Mouse (Mus musculus): Measurements from ENCODE around the gene Nuak1. TPM values are rescaled to one million over a fixed set of nuclear protein-coding genes. Genes with fewer than 3 reads are reported as not detected.

The Nuak1 gene
- polyA plus RNA-seq, 1 experiment, result 25.9 TPM

- Histone ChIP-seq H3K27me3 (ENCODE audit: control insufficient read depth, insufficient read depth, low read length, poor library complexity, severe bottlenecking) (no peaks in the 10 kb centered on the region), H3K4me1 (ENCODE audit: control insufficient read depth, insufficient read depth, low read length) (no peaks in the 10 kb centered on the region), H3K9ac (ENCODE audit: low read depth, poor library complexity, severe bottlenecking) (no peak overlapping the region), H3K27ac (ENCODE audit: insufficient read depth, low read length) (no peak overlapping the region), H3K9me3 (replicated peaks; ENCODE audit: control insufficient read depth, insufficient read depth, low read length, poor library complexity, severe bottlenecking) (no peaks in the 10 kb centered on the region), H3K4me3 (ENCODE audit: low read depth, low read length) (no peak overlapping the region), H3K36me3 (ENCODE audit: control insufficient read depth, insufficient read depth, low read length, poor library complexity, severe bottlenecking) (no peaks in the 10 kb centered on the region)
- TF ChIP-seq CTCF (IDR thresholded peaks at IDR 0.05; ENCODE audit: low read depth, low read length) (no peak), POLR2A (IDR thresholded peaks at IDR 0.05; ENCODE audit: insufficient read depth, low read length) (no peak), EP300 (IDR thresholded peaks at IDR 0.05; ENCODE audit: insufficient read depth, low read depth, low read length) (no peak)
Observed at GRCm38 (mm10) chr10:84437166-84438048, 3.0 kb downstream of the Nuak1 start.

DNA sequence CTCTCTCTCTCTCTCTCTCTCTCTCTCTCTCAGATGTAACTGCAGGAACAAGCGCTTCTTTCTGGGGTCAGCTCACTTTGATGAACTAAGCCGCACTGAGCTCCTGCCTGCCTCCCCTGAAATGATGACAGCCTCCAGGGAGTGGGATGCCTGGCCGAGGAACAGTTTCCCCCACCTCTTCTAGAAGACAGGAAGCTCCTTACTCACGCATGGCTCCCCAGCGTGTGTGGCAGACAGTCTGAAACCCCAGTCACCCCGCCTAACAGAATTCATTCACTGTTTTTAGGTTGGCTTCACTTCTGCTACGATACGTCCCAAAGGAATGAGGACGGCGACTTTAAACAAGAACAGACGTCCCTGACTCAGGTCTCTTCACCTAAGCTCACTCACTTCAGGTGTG is 4.5 kb downstream of the Nuak1 start:
- TF ChIP-seq CTCF (IDR thresholded peaks at IDR 0.05; ENCODE audit: low read depth, low read length) (no peak), POLR2A (IDR thresholded peaks at IDR 0.05; ENCODE audit: insufficient read depth, low read length) (no peak), EP300 (IDR thresholded peaks at IDR 0.05; ENCODE audit: insufficient read depth, low read depth, low read length) (no peak)

DNA sequence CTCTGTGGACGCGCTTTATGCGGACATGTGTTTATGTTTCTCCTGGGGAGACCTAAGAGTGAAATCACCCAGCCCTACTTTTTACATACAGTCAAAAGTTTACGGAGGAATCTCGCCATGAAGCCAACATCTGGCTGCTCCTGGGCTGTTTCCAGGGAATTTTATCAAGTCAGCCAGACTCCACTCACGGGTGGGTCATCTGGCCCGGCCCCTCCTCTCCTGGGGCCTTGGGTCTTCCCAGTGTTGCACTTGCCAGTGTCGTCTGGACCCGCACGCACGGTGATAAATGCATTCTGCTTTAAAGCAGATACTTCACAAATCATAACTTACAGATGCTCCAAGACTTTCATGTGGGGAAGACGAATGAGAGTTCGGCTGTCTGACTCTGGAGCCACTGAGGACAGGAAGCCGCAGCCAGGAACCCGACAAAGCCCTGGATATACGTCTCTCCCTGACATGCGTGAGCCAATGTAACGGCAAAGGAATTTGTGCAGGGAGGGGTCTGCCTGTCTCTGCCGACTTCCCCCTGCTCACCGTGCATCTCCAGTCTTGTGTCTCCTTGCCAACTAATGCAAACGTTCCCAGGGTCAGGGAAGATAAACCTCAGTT is 7.1 kb downstream of the Nuak1 start:
- TF ChIP-seq POLR2A (IDR thresholded peaks at IDR 0.05; ENCODE audit: insufficient read depth, low read length) (no peak), EP300 (IDR thresholded peaks at IDR 0.05; ENCODE audit: insufficient read depth, low read depth, low read length) (no peak), CTCF (IDR thresholded peaks at IDR 0.05; ENCODE audit: low read depth, low read length) (no peak)
- no peaks in the 10 kb centered on the region for H3K36me3 ChIP-seq (ENCODE audit: control insufficient read depth, insufficient read depth, low read length, poor library complexity, severe bottlenecking)
- H3K27ac ChIP-seq (ENCODE audit: insufficient read depth, low read length), result no peak overlapping the region

More for the DNA sequence above, 4.5 kb downstream of the Nuak1 start:
- H3K9ac ChIP-seq (ENCODE audit: low read depth, poor library complexity, severe bottlenecking), result no peak overlapping the region
- H3K27ac ChIP-seq (ENCODE audit: insufficient read depth, low read length), result no peak overlapping the region
- no peak overlapping the region for H3K4me3 ChIP-seq (ENCODE audit: low read depth, low read length)
- H3K9me3 ChIP-seq (replicated peaks; ENCODE audit: control insufficient read depth, insufficient read depth, low read length, poor library complexity, severe bottlenecking), result no peaks in the 10 kb centered on the region
- no peaks in the 10 kb centered on the region for H3K36me3 ChIP-seq (ENCODE audit: control insufficient read depth, insufficient read depth, low read length, poor library complexity, severe bottlenecking)
- H3K4me1 ChIP-seq (ENCODE audit: control insufficient read depth, insufficient read depth, low read length), result no peaks in the 10 kb centered on the region
- H3K27me3 ChIP-seq (ENCODE audit: control insufficient read depth, insufficient read depth, low read length, poor library complexity, severe bottlenecking), result no peaks in the 10 kb centered on the region

DNA sequence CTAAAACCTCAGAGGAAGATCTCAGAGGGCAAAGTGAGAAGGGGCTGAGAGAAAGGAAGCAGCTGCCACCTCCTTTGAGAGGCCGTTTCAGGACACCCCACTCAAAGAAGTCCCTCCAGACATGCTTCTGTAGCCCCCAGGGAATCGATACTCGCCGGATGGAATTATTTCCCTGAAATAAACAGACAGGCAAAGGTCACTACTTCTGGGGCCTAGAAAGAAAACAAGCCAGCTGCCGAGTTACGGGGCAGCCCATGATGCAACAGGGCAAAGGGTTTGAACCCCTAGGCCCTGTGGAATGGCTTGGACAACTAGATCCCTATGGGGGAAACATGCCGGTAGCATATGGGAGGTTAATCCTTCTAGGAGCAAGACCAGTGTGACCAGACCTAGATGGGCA is 16.0 kb downstream of the Nuak1 start:
- TF ChIP-seq POLR2A (IDR thresholded peaks at IDR 0.05; ENCODE audit: insufficient read depth, low read length) (no peak), EP300 (IDR thresholded peaks at IDR 0.05; ENCODE audit: insufficient read depth, low read depth, low read length) (no peak), CTCF (IDR thresholded peaks at IDR 0.05; ENCODE audit: low read depth, low read length) (no peak)
- Histone ChIP-seq H3K9me3 (replicated peaks; ENCODE audit: control insufficient read depth, insufficient read depth, low read length, poor library complexity, severe bottlenecking) (no peaks in the 10 kb centered on the region), H3K9ac (ENCODE audit: low read depth, poor library complexity, severe bottlenecking) (no peak overlapping the region), H3K4me1 (ENCODE audit: control insufficient read depth, insufficient read depth, low read length) (no peaks in the 10 kb centered on the region), H3K4me3 (ENCODE audit: low read depth, low read length) (no peak overlapping the region), H3K27me3 (ENCODE audit: control insufficient read depth, insufficient read depth, low read length, poor library complexity, severe bottlenecking) (no peaks in the 10 kb centered on the region), H3K36me3 (ENCODE audit: control insufficient read depth, insufficient read depth, low read length, poor library complexity, severe bottlenecking) (no peaks in the 10 kb centered on the region), H3K27ac (ENCODE audit: insufficient read depth, low read length) (no peak overlapping the region)

More for the DNA sequence above, 7.1 kb downstream of the Nuak1 start:
- Histone ChIP-seq H3K4me3 (ENCODE audit: low read depth, low read length) (no peak overlapping the region), H3K27me3 (ENCODE audit: control insufficient read depth, insufficient read depth, low read length, poor library complexity, severe bottlenecking) (no peaks in the 10 kb centered on the region), H3K4me1 (ENCODE audit: control insufficient read depth, insufficient read depth, low read length) (no peaks in the 10 kb centered on the region), H3K9ac (ENCODE audit: low read depth, poor library complexity, severe bottlenecking) (no peak overlapping the region), H3K9me3 (replicated peaks; ENCODE audit: control insufficient read depth, insufficient read depth, low read length, poor library complexity, severe bottlenecking) (no peaks in the 10 kb centered on the region)

- Histone ChIP-seq H3K9ac (ENCODE audit: low read depth, poor library complexity, severe bottlenecking) (no peak overlapping the region), H3K36me3 (ENCODE audit: control insufficient read depth, insufficient read depth, low read length, poor library complexity, severe bottlenecking) (no peaks in the 10 kb centered on the region), H3K27me3 (ENCODE audit: control insufficient read depth, insufficient read depth, low read length, poor library complexity, severe bottlenecking) (no peaks in the 10 kb centered on the region), H3K4me3 (ENCODE audit: low read depth, low read length) (no peak overlapping the region), H3K9me3 (replicated peaks; ENCODE audit: control insufficient read depth, insufficient read depth, low read length, poor library complexity, severe bottlenecking) (no peaks in the 10 kb centered on the region), H3K27ac (ENCODE audit: insufficient read depth, low read length) (no peak overlapping the region), H3K4me1 (ENCODE audit: control insufficient read depth, insufficient read depth, low read length) (peaks cover 4% of the 10 kb centered on the region)
- TF ChIP-seq CTCF (IDR thresholded peaks at IDR 0.05; ENCODE audit: low read depth, low read length) (no peak), EP300 (IDR thresholded peaks at IDR 0.05; ENCODE audit: insufficient read depth, low read depth, low read length) (no peak)
Observed at GRCm38 (mm10) chr10:84423903-84424302, 16.5 kb downstream of the Nuak1 start.

- H3K27me3 ChIP-seq (ENCODE audit: control insufficient read depth, insufficient read depth, low read length, poor library complexity, severe bottlenecking), result no peaks in the 10 kb centered on the region
- no peaks in the 10 kb centered on the region for H3K9me3 ChIP-seq (replicated peaks; ENCODE audit: control insufficient read depth, insufficient read depth, low read length, poor library complexity, severe bottlenecking)
- no peak overlapping the region for H3K9ac ChIP-seq (ENCODE audit: low read depth, poor library complexity, severe bottlenecking)
- no peak overlapping the region for H3K27ac ChIP-seq (ENCODE audit: insufficient read depth, low read length)
- TF ChIP-seq EP300 (IDR thresholded peaks at IDR 0.05; ENCODE audit: insufficient read depth, low read depth, low read length), result no peak
- no peak for TF ChIP-seq CTCF (IDR thresholded peaks at IDR 0.05; ENCODE audit: low read depth, low read length)
- TF ChIP-seq POLR2A (IDR thresholded peaks at IDR 0.05; ENCODE audit: insufficient read depth, low read length), result no peak
- no peak overlapping the region for H3K4me3 ChIP-seq (ENCODE audit: low read depth, low read length)
- H3K4me1 ChIP-seq (ENCODE audit: control insufficient read depth, insufficient read depth, low read length), result peaks cover 18% of the 10 kb centered on the region
- H3K36me3 ChIP-seq (ENCODE audit: control insufficient read depth, insufficient read depth, low read length, poor library complexity, severe bottlenecking), result no peaks in the 10 kb centered on the region
Observed at GRCm38 (mm10) chr10:84420589-84420988, 19.8 kb downstream of the Nuak1 start.

All from ES-Bruce4 (cell line).